Mouse (Mus musculus) liver, embryonic 16.5 days (tissue): ENCODE measurements around the gene Mad2l2. TPM values are rescaled to one million over a fixed set of nuclear protein-coding genes. Genes with fewer than 3 reads are reported as not detected.
"Not testable (repeated sequence)": the region's sequence is repeated elsewhere in the genome, so short reads cannot be mapped to it uniquely, and the experiment has no call there.

Source experiments
- ATAC-seq: fragments of 200-750 bp; cut with Nextera tagmentation; 2 replicates; pipeline ENCODE4 v1.8.0; 2017; ENCODE audit warnings: low read depth, mild to moderate bottlenecking, moderate number of reproducible peaks, moderate library complexity
- H3K27ac ChIP-seq: fragments of 300-500 bp; sonication (generic); 2 replicates; pipeline ENCODE4 v1.5.1; 2014; ENCODE audit warnings: mild to moderate bottlenecking, low read length
- H3K27me3 ChIP-seq: fragments of 300-500 bp; sonication (generic); 2 replicates; pipeline ENCODE4 v1.6.1; 2014; ENCODE audit warnings: low read depth, low read length, mixed read lengths; ENCODE audit not compliant: control insufficient read depth, insufficient read depth
- H3K36me3 ChIP-seq: fragments of 300-500 bp; sonication (generic); 2 replicates; pipeline ENCODE4 v1.6.1; 2014; ENCODE audit warnings: mild to moderate bottlenecking; ENCODE audit not compliant: control insufficient read depth, insufficient read depth
- H3K4me1 ChIP-seq: fragments of 300-500 bp; sonication (generic); 2 replicates; pipeline ENCODE4 v1.6.1; 2014; ENCODE audit warnings: low read depth, low read length, mixed read lengths; ENCODE audit not compliant: control insufficient read depth
- H3K4me2 ChIP-seq: fragments of 300-500 bp; sonication (generic); 2 replicates; pipeline ENCODE4 v1.6.1; 2014; ENCODE audit warnings: low read depth, low read length, mixed read lengths
- H3K4me3 ChIP-seq: fragments of 300-500 bp; sonication (generic); 2 replicates; pipeline ENCODE4 v1.5.1; 2014; ENCODE audit warnings: low read depth, mild to moderate bottlenecking, low read length
- H3K9ac ChIP-seq: fragments of 300-500 bp; sonication (generic); 2 replicates; pipeline ENCODE4 v1.6.1; 2014; ENCODE audit warnings: low read depth, low read length
- H3K9me3 ChIP-seq: fragments of 300-500 bp; sonication (generic); replicated peaks from 2 replicates; pipeline ENCODE4 v1.6.1; 2016; ENCODE audit warnings: low read length; ENCODE audit not compliant: control insufficient read depth
- WGBS: fragments of 180-500 bp; shearing (Covaris S2); extraction: QIAGEN DNeasy Blood & Tissue Kit; methylation state at CpG from one replicate; pipeline ENCODE4 v1.1.7; 2014; ENCODE audit not compliant: insufficient replicate concordance; 5-methylcytosine and 5-hydroxymethylcytosine counted together
- polyA plus RNA-seq: library from polyadenylated mRNA; unstranded; fragments of >200 nt; fragmentation: Nextera tagmentation; extraction: Ambion mirVana; gene quantifications from 2 replicates; pipeline ENCODE4 v1.2.1, GENCODE M21; 2015

Gene Mad2l2
- polyA plus RNA-seq, 1 experiment from 2014 or later = 12.4 TPM

GRCm38 (mm10) chr4:148168287-148168686, 38.1 kb downstream of the Mad2l2 start:
- no peak for ATAC-seq
- Histone ChIP-seq H3K36me3 (no peaks in the 10 kb centered on the region), H3K9me3 (no peaks in the 10 kb centered on the region), H3K4me1 (no peaks in the 10 kb centered on the region), H3K4me2 (no peak overlapping the region), H3K9ac (no peak overlapping the region), H3K27me3 (peaks cover 77% of the 10 kb centered on the region), H3K4me3 (no peak overlapping the region), H3K27ac (no peak overlapping the region)
- WGBS = 13% methylated on average over 7 of the region's 7 CpGs

- 10% methylated on average over 15 of the region's 15 CpGs for WGBS
- Histone ChIP-seq H3K36me3 (no peaks in the 10 kb centered on the region), H3K9me3 (no peaks in the 10 kb centered on the region), H3K27me3 (peaks cover 77% of the 10 kb centered on the region), H3K9ac (no peak overlapping the region), H3K27ac (no peak overlapping the region), H3K4me2 (no peak overlapping the region), H3K4me3 (no peak overlapping the region), H3K4me1 (no peaks in the 10 kb centered on the region)
- no peak for ATAC-seq
Measured at GRCm38 (mm10) chr4:148169586-148169985, 39.4 kb downstream of the Mad2l2 start.

- Histone ChIP-seq H3K4me2 (no peak overlapping the region), H3K27me3 (peaks cover 77% of the 10 kb centered on the region), H3K4me3 (no peak overlapping the region), H3K36me3 (no peaks in the 10 kb centered on the region), H3K4me1 (no peaks in the 10 kb centered on the region), H3K9me3 (no peaks in the 10 kb centered on the region), H3K27ac (no peak overlapping the region), H3K9ac (no peak overlapping the region)
- 0% methylated on average over 2 of the region's 2 CpGs for WGBS
- no peak for ATAC-seq
Measured at GRCm38 (mm10) chr4:148170842-148171241, 40.7 kb downstream of the Mad2l2 start.

GRCm38 (mm10) chr4:148171261-148171660, 41.1 kb downstream of the Mad2l2 start:
- no peak overlapping the region for H3K4me3 ChIP-seq
- no peaks in the 10 kb centered on the region for H3K36me3 ChIP-seq
- no peaks in the 10 kb centered on the region for H3K4me1 ChIP-seq
- no peak overlapping the region for H3K4me2 ChIP-seq
- peaks cover 76% of the 10 kb centered on the region for H3K27me3 ChIP-seq
- WGBS = 54% methylated on average over 3 of the region's 3 CpGs
- H3K9me3 ChIP-seq = no peaks in the 10 kb centered on the region
- H3K27ac ChIP-seq = no peak overlapping the region
- ATAC-seq = no peak
- no peak overlapping the region for H3K9ac ChIP-seq

- no peak for ATAC-seq
- no peaks in the 10 kb centered on the region for H3K9me3 ChIP-seq
- no peak overlapping the region for H3K9ac ChIP-seq
- no peak overlapping the region for H3K4me2 ChIP-seq
- H3K4me3 ChIP-seq = no peak overlapping the region
- H3K36me3 ChIP-seq = no peaks in the 10 kb centered on the region
- no peaks in the 10 kb centered on the region for H3K4me1 ChIP-seq
- 4% methylated on average over 30 of the region's 30 CpGs for WGBS
- peaks cover 65% of the 10 kb centered on the region for H3K27me3 ChIP-seq
- no peak overlapping the region for H3K27ac ChIP-seq
Measured at GRCm38 (mm10) chr4:148173811-148174494, 43.8 kb downstream of the Mad2l2 start.

- ATAC-seq = no peak
- Histone ChIP-seq H3K36me3 (no peaks in the 10 kb centered on the region), H3K4me1 (no peaks in the 10 kb centered on the region), H3K4me2 (no peak overlapping the region), H3K27ac (no peak overlapping the region), H3K4me3 (no peak overlapping the region), H3K9me3 (no peaks in the 10 kb centered on the region), H3K27me3 (peaks cover 62% of the 10 kb centered on the region), H3K9ac (no peak overlapping the region)
- WGBS = 16% methylated on average over 12 of the region's 12 CpGs
Measured at GRCm38 (mm10) chr4:148174495-148174862, 44.3 kb downstream of the Mad2l2 start.

- peaks cover 47% of the 10 kb centered on the region for H3K27me3 ChIP-seq
- ATAC-seq, H3K4me3 ChIP-seq, H3K36me3 ChIP-seq, H3K27ac ChIP-seq, H3K9me3 ChIP-seq, H3K9ac ChIP-seq, H3K4me1 ChIP-seq, H3K4me2 ChIP-seq: not testable (repeated sequence)
- WGBS = 16% methylated on average over 5 of the region's 6 CpGs
Measured at GRCm38 (mm10) chr4:148176603-148177002, 46.4 kb downstream of the Mad2l2 start.

- no peak overlapping the region for H3K9ac ChIP-seq
- H3K27ac ChIP-seq = no peak overlapping the region
- H3K36me3 ChIP-seq = no peaks in the 10 kb centered on the region
- no peak overlapping the region for H3K4me2 ChIP-seq
- H3K4me1 ChIP-seq = no peaks in the 10 kb centered on the region
- ATAC-seq = no peak
- no peaks in the 10 kb centered on the region for H3K9me3 ChIP-seq
- H3K4me3 ChIP-seq = no peak overlapping the region
- H3K27me3 ChIP-seq = peaks cover 37% of the 10 kb centered on the region
Measured at GRCm38 (mm10) chr4:148177716-148178115, 47.5 kb downstream of the Mad2l2 start.

GRCm38 (mm10) chr4:148181483-148181882, 51.3 kb downstream of the Mad2l2 start:
- no peak overlapping the region for H3K4me2 ChIP-seq
- no peaks in the 10 kb centered on the region for H3K4me1 ChIP-seq
- H3K4me3 ChIP-seq = no peak overlapping the region
- no peak for ATAC-seq
- no peaks in the 10 kb centered on the region for H3K9me3 ChIP-seq
- H3K36me3 ChIP-seq = no peaks in the 10 kb centered on the region
- no peak overlapping the region for H3K9ac ChIP-seq
- no peak overlapping the region for H3K27ac ChIP-seq
- 70% methylated on average over 12 of the region's 12 CpGs for WGBS
- peaks cover 8% of the 10 kb centered on the region for H3K27me3 ChIP-seq
